Mouse (Mus musculus) cerebellum, adult 18-20 months (tissue): ENCODE measurements around the gene Mgst2.

Experiments used
- DNase-seq, 2 experiments: peaks; one replicate each; pipeline ENCODE4 v3.0.0; 2021

Gene Mgst2

DNA sequence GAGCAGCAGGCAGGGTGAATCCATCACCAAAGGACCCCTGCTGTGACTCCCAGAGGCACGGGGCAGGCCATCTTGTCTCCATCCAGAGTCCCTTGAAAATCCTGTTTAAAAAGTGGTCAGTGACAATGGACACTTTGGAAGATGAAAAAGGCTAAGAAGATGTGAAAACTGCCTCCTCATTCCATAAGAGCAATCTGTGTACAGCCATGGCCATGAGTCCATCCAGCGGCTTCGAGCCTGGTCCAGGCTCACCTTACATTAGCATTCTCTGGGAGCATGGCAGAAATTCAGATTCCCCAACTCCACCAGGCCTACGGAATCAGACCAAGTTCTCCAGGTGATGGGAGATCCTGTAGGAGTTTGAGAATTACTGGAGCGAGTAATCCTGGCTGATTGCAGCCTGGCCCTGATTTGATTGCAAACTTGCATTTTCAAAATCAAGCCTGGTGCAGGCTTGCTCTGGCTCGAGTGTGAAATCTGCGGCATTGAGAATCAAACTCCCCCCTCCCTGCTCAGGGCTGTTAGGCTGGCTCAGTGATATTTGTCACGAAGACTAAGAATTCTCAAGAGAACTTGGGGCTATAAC is 42.6 kb downstream of the Mgst2 start:
- DNase-seq: peak; percentile 36 to 43

DNA sequence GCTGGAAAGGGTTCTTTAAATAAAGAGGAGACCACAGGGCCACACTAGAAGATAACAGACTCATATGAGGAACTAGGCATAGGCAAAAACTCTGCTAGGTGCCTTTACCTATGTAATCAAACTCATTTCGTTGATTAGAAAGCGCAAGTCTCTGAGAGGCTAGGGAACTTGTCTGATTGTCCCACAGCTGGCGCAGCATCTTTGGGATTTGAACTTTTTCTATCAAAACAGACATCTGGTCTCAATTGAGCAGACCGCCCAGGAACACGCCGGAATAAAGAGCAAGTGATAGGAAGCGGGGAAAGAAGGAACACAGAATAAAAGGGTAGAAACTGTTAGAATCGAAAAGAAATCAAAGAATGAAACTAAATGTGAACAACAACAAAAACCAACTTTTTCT is 43.3 kb downstream of the Mgst2 start:
- no peak for DNase-seq

DNA sequence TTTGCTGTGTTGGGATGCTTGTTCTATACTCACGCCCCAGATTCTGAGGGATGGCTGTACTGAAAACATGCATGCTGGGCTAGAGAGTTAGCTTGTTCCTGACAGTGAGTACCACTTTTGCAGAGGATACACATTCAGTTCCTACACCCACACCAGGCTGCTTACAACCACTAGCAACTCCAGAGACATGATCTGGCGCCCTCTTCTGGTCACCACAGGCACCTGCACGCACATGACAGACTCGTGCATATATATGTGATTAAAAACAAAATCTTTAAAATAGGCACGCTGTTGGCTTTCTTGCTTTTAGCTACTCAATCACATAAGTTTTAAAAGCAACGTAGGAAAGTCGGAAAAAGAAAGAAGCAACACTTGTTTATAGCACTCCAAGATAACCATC is 45.1 kb downstream of the Mgst2 start:
- DNase-seq: no peak

DNA sequence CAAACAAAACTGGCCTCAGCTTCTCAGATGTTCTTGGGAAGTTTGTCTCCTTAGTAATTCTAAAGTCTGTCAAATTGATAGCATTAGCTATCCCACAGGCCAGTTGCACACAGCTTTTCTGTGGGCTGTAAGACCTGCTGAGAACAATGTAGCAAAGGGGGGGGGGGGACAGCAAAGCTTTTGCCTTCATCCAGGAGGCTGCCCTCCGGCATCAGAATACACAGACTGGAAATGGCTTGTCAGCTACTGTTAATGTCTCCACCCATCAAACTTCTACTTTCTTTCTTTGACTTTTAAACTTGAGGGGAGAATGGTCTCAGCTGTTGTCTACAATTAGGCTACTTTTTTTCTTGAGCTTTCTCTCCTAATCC is 48.2 kb downstream of the Mgst2 start:
- no peak for DNase-seq

DNA sequence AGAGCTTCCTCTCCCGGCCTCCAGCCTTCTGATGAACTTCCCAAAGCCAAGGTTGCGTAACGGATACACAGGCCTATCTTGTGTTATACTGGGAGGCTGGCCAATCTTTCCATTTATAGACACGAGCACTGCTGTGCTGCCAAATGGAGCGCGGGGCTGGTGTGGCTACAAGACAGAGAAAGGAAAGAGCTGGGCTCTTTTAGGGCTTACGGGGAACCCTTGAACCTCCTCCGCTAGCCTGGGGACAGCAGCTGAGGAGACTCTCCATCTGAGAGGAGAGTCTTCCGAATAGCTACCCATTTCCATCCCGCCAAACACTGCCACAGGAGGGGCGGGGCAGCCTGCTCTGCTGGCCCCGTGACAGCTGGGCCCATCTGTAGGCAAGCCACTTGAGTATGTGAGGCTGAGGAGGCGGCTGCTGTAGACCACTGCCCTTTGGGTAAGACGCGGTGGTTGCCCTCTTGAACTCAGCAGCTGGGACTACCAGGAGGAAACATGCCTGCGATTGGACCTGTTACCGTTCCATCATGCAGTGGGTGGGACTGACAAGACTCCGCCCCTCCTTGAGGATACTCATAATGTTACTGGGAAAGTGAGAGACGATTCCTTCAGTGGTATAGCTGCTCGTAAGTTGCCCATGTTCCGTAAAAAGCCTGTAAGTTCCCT is 48.7 kb downstream of the Mgst2 start:
- DNase-seq: peak; percentile 87 to 93

DNA sequence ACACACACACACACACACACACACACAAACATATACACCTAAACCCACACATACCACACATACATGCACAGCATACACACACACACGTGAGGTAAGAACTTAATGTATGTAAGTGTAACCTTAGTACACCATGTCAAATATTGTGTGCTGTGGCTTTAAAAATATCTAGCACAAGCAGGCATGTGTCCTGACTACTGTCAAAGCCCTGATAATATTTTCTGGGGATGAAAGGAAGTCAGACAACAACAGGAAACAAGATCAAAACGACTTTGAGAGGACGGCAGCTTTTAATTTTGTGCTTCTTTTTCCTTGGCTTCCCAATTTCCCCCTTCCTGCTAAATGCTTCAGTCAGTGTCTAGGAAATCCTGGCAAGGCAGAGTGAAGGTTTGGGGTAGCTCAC is 52.2 kb downstream of the Mgst2 start:
- no peak for DNase-seq

DNA sequence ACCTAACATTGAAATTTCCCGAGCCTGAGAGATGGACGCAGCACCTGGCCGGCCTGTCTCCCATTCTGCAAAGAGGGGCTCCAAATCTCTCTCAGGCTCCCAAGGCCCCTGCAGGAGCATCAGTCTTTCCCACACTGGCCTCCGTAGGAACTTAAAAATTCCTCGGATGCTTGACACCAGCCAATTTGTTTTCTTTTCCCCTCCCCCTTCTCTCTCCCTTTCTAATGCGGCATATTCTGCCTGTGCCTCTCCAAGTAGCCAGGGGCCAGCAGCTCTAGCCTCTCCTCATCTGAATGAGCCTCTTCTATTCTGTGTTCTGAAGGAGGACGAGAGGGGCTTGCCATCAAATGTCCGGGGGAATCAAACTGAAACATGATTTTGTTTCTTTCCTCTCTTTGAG is 53.1 kb downstream of the Mgst2 start:
- DNase-seq: no peak

DNA sequence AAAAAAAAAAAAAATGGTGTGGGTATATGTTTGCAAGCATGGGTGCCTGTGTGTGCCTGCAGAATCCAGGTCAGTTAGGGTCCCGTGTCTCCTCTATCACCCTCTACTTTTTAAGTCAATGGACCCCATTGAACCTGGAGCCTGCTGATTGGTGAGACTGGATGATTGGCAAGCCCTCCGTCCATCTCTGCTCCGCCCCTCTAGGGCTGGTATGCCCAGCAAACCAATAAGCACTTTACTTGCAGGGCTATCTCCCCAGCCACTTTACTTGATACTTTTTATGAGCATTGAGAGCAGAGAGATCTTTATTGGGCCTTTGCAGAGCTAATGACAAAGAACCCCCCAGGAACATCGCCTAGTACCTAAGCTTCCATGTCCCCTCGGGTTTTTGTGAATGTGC is 54.3 kb downstream of the Mgst2 start:
- no peak for DNase-seq

DNA sequence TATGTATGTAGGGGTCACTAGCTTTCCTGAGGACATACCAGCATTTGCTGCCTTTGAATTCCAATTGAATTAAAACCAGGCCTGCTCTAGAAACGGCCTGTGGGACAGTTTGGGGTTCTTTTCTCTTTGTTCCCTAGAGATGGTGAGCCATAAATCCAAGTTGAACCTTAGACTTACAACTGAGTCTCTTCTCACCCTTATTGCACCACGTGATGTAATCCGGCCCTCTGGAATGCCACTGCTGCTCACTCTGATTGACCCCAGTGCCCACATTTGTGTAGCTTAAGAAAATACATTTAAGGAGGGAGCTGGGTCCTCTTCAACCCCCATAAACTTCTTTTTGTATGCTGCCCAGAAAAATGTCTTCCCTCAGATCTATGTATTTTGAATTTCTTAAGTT is 57.3 kb downstream of the Mgst2 start:
- no peak for DNase-seq

DNA sequence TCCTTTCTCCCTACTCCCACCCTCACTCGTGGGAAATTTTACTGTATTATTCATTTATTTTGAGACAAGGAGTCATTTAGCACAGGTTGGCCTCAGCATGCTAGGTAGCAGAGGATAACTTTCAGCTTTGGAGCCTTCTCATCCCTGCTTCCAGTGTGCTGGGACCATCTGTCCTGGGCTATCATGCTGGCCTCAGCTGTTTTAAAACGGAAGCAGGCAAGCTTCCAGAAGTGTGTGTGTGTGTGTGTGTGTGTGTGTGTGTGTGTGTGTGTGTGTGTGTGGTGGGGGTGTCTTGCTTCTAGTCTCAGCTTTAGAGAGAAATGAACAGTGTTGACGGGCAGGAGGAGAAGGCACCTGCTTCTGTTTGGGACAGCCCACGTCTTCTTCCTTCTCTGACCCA is 57.7 kb downstream of the Mgst2 start:
- DNase-seq: no peak

DNA sequence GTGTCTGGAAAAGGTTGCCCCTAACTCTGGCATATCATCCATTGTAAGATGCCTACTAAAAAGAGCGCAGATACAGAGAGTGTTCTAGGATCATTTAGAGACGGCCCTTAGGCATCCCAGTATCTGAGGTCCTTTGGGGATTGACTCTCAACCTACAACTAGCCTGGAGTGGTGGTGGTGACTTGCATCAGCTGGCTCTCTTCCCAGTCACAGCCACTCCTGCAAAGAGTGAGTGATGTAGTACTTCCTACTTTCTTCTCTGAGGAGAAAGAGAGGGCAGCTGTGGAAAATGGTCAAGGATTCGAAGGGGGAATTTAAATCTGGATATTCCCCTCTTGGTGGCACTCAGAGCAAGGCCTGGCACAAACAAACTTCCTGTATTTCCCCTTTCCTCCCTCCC is 59.2 kb downstream of the Mgst2 start:
- DNase-seq: no peak

DNA sequence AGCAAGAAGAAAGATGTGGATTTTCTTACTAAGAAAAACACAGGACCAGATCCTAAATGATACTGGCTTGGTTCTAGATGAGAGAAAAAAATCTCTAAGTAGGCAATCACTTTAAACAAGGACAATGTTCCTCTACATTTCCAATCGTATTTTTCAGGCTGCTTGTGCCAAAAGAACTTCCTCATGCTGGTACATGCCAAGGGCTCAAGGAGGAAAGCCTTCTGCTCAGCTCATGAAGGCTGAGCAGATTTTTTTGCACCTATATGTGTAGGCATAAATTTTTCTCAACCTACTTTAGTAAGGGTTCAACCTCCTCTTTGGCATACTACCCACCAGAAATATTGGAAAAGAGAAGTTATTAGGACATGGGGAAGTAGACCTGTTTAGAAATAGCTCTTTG is 59.8 kb downstream of the Mgst2 start:
- DNase-seq: no peak

DNA sequence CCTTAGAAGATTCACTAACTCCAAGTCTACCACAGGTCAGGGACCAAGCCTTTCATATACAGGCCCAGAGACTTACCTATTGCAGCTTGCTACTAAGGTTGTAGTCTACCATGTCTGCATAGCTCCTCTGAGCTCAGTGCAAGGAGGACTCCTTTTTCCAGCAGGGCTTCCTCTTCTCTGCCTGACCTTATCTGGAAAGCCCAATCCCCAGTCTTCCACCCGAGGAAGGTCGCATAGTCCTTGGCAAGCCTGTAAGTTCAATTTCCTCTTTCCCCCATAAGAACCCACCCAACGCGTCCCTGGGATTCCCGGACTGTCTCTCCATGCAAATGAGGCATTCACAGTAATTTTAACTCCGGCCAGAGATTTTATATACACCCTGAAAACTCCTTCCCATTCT is 66.1 kb downstream of the Mgst2 start:
- DNase-seq: no peak

DNA sequence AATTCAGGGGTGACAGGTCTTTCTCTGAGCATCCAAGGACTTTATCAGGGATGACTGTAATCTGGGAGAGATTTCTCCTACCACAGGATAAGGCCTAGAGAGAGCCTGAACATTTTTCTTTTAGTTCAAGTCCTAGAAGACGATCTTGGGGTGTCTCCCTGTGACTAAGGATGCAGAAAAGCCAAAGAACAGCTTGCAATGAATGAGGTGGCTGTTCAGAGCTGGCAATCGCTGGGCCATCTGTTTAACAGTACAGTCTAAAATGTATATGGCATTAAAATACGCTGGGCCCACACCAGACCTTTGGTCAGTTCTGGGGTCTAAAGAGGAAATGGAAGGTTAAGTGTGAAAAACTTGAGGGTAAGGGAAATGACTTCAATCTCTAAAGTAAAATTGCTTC is 67.3 kb downstream of the Mgst2 start:
- no peak for DNase-seq

DNA sequence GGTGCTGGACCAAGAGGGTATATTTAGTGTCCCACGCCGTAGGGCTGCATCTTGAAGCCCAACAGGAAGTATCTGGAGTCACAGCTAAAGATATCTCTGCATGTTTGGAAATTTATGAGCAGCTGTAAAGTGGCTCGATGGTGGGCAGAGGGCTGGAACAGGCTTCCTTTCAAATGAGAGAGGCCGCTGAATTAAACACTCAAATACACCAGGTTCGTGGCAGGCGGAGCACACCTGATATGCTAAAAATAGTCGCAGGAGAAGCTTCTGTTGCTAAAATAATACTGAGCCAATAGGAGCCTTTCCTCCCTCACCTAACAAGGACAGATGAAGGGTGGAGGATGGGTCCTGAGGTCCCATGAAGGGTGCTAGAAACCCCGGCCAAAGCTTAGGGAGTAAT is 67.8 kb downstream of the Mgst2 start:
- DNase-seq: peak in 1 of 2 experiments; percentile 33

DNA sequence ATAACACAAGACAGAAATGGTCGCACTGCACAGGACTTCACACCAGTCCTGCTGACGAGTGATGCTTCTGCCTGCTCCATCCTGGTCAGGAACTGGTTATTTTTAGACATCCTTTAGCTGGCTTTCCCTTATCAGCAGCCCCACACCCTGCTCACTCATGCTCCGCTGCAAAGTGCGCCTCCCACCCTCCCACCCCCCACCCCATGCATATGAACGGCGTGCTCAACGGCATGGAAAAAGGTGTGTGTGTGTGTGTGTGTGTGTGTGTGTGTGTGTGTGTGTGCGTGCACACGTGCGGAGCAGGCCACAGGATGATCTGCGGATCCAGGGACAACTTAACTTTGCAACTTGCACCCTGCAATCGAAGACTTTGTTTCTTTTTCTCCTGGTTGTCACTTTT is 68.3 kb downstream of the Mgst2 start:
- DNase-seq: no peak

DNA sequence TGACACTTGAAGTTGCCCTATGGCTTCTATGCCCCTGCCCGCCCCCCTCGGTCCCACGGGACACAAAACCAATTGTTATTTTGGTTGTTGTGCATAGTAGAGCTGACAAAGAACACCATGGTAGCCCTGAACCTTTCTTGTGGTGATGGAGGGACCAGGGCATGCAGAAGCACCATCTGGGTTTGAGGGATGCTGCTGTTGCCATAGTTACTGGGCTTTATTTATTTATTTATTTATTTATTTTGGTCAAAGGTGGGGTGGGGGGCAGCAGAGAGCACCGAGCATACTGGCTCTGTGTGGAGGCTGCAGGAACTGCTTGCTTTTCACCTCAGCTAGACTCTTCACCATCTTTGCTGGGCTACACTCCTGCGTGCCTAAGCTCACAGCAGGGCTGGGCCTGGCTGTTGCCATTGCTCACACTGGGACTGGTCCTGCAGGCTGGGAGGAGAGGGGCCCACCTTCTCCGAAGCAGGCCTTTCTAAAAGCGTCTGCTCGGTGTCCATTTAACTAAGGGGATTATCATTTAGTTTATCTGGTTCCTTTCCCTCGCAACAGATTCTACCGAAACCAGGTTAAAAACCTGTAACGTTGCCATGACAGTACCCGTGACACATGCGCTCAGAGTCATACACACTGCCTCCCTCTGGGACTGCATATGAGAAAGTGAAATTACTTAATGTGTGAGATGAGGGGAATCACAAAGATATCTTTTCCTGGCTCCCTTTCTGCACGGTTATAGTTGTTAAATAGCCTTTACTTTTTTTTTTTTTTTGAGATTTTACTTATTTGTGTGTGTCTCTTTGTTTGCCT is 69.2 kb downstream of the Mgst2 start:
- no peak for DNase-seq

DNA sequence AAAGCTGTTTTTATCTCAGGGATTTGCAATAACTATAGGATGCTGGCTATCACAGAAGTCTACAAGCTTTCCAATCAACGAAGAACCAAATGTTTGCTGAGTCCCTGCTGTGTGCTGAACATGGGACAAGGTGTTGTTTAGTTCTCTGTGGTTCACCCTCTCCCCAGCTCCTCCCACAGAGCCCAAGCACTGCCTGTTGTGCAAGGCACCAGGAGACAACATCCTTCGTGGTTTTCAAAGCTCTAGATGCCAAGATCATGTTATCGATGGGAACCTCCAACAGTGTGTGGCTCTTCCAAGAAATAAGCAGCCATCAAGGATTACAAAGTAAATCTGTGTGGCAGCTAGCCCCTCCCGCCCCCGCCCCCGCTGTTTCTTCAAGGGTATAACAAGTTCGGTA is 70.5 kb downstream of the Mgst2 start:
- DNase-seq: no peak

DNA sequence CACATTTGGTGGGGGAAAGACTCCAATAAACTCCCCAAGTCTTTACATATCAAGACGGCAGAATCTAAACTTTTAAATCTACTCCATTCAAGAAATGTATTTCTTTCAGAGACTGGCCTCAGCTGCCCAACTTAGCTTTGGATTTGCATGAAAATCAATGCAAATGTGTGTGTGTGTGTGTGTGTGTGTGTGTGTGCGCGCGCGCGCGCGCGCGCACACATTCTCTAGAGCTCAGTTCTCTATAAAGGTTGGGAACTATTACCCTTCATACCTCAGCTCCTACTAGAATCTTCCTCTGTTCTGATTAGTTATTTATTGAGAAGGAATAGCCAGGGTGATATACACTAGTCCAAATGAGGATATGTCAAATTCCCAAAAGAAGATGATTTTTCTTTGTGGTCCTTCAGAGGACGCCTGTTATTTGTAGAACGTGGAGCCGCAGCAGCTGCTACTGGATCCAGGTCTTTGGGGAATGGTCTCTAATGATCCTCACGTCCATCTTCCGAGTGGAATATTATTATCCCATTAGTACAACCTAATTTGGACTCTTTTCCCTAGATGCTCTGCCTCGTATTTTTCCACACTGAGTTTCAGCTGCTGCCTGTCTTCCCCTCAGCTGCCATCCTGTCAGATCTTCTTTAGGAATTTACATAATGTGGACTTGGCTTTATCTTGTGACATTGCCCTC is 71.9 kb downstream of the Mgst2 start:
- DNase-seq: no peak
